Mouse (Mus musculus) neural tube, embryonic 11.5 days (tissue): ENCODE data around the gene Nlgn1. TPM values are rescaled to one million over a fixed set of nuclear protein-coding genes. Genes with fewer than 3 reads are reported as not detected.

ENCODE experiments used
- ATAC-seq: fragments of 200-750 bp; cut with Nextera tagmentation; 2 replicates; pipeline ENCODE4 v1.8.0; 2017; ENCODE audit warnings: moderate number of reproducible peaks, mild to moderate bottlenecking, moderate TSS enrichment, moderate library complexity; ENCODE audit not compliant: insufficient read depth, low FRiP score, low TSS enrichment
- DNase-seq: peaks from one replicate; pipeline ENCODE4 v3.0.0-alpha.2; 2015; ENCODE audit warnings: low spot score
- H3K27ac ChIP-seq: fragments of 300-500 bp; sonication (generic); 2 replicates; pipeline ENCODE4 v1.5.1; 2014; ENCODE audit warnings: low read depth, mild to moderate bottlenecking, low read length
- H3K27me3 ChIP-seq: fragments of 300-500 bp; sonication (generic); 2 replicates; pipeline ENCODE4 v1.6.1; 2014; ENCODE audit warnings: mild to moderate bottlenecking, low read length, mixed read lengths; ENCODE audit not compliant: control insufficient read depth, insufficient read depth
- H3K36me3 ChIP-seq: fragments of 300-500 bp; sonication (generic); 2 replicates; pipeline ENCODE4 v1.6.1; 2014; ENCODE audit warnings: mild to moderate bottlenecking, low read length, moderate library complexity, mixed read lengths; ENCODE audit not compliant: control insufficient read depth, insufficient read depth
- H3K4me1 ChIP-seq: fragments of 300-500 bp; sonication (generic); 2 replicates; pipeline ENCODE4 v1.6.1; 2014; ENCODE audit warnings: low read length, mixed read lengths; ENCODE audit not compliant: control insufficient read depth, insufficient read depth
- H3K4me2 ChIP-seq: fragments of 300-500 bp; sonication (generic); 2 replicates; pipeline ENCODE4 v1.6.1; 2014; ENCODE audit warnings: low read depth, mild to moderate bottlenecking, moderate library complexity
- H3K4me3 ChIP-seq: fragments of 300-500 bp; sonication (generic); 2 replicates; pipeline ENCODE4 v1.5.1; 2014; ENCODE audit warnings: low read depth, low read length
- H3K9ac ChIP-seq: fragments of 300-500 bp; sonication (generic); 2 replicates; pipeline ENCODE4 v1.6.1; 2014; ENCODE audit warnings: mild to moderate bottlenecking, low read length
- H3K9me3 ChIP-seq: fragments of 300-500 bp; sonication (generic); 2 replicates; pipeline ENCODE4 v1.6.1; 2016; ENCODE audit warnings: low read length; ENCODE audit not compliant: control insufficient read depth
- WGBS: fragments of 180-500 bp; shearing (Covaris S2); extraction: QIAGEN DNeasy Blood & Tissue Kit; methylation state at CpG from one replicate; pipeline ENCODE4 v1.1.7; 2014; 5-methylcytosine and 5-hydroxymethylcytosine counted together
- polyA plus RNA-seq: library from polyadenylated mRNA; unstranded; fragments of >200 nt; fragmentation: Nextera tagmentation; extraction: Ambion mirVana; gene quantifications from 2 replicates; pipeline ENCODE4 v1.2.1, GENCODE M21; 2014

Nlgn1 gene
- polyA plus RNA-seq, 1 experiment from 2014 or later: 5.1 TPM

DNA sequence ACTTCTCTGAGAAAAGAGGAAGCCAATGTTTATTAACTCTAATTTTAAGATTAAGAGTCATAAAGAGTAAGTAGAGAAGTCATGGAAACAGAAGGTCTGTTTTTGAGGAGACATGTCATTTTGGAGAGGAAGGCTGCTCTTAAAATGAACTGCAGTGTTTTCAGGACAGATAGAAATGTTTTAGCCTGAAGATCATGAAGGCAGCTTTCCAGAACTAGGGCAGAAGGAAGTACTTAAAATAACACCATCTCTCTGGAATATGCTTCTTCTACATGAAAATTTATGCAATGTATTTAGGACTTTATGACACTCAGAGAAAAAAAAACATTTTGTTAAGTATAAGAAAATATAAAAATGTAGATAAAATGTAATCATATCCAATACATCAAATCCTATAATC, 905.3 kb downstream of the Nlgn1 start:
- Histone ChIP-seq H3K4me2 (no peak overlapping the region), H3K27me3 (no peaks in the 10 kb centered on the region), H3K4me1 (no peaks in the 10 kb centered on the region), H3K9me3 (no peaks in the 10 kb centered on the region), H3K27ac (no peak overlapping the region), H3K4me3 (no peak overlapping the region), H3K9ac (no peak overlapping the region), H3K36me3 (no peaks in the 10 kb centered on the region)
- no peak for ATAC-seq
- DNase-seq: no peak

DNA sequence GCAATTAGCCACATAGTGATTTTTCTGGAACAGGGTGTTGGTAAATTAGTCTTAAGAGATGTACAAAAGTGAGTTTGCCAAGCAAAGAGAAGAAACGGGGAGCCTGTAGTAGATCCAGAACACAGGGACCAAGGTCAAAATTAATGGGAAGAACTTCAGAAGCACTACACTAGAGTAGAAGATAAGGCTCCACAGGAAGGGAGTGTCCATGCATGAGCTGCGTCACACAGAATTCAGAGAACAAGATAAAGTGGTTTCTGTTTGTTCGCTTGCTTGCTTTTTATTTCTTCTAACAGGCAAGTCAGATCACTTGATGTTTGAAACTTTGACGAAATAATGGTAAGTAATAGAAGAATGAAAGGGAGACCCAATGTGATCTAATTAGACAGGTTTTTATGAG, 920.3 kb downstream of the Nlgn1 start:
- H3K4me3 ChIP-seq: no peak overlapping the region
- WGBS: 86% methylated on average over 4 of the region's 4 CpGs
- H3K9ac ChIP-seq: no peak overlapping the region
- no peaks in the 10 kb centered on the region for H3K9me3 ChIP-seq
- H3K27ac ChIP-seq: no peak overlapping the region
- no peaks in the 10 kb centered on the region for H3K4me1 ChIP-seq
- no peaks in the 10 kb centered on the region for H3K27me3 ChIP-seq
- DNase-seq (no peak), ATAC-seq (no peak)
- no peaks in the 10 kb centered on the region for H3K36me3 ChIP-seq
- no peak overlapping the region for H3K4me2 ChIP-seq
